Mouse (Mus musculus): ENCODE results near the gene Slc27a2. TPM values are rescaled to one million over a fixed set of nuclear protein-coding genes. Genes with fewer than 3 reads are reported as not detected.

Slc27a2 gene
- polyA plus RNA-seq, 1 experiment from 2014 or later: 9.6 TPM

- Histone ChIP-seq H3K27me3 (ENCODE audit: control insufficient read depth, insufficient read depth, low read length) (peaks cover 6% of the 10 kb centered on the region; the same call in 1 of the 2 replicates), H3K9ac (ENCODE audit: low read depth, low read length) (no peak overlapping the region), H3K4me2 (replicated peaks; ENCODE audit: low read depth, low read length) (no peak overlapping the region), H3K36me3 (ENCODE audit: control insufficient read depth, insufficient read depth, low read length) (no peaks in the 10 kb centered on the region), H3K4me3 (ENCODE audit: low read length) (no peak overlapping the region), H3K9me3 (ENCODE audit: control insufficient read depth, low read length) (no peaks in the 10 kb centered on the region), H3K27ac (ENCODE audit: low read depth, low read length) (no peak overlapping the region), H3K4me1 (ENCODE audit: control insufficient read depth, insufficient read depth, low read length) (no peaks in the 10 kb centered on the region)
- no peak for ATAC-seq (ENCODE audit: low FRiP score, low TSS enrichment)
- WGBS: 84% methylated on average over 3 of the region's 3 CpGs
These were observed 5.8 kb upstream of the Slc27a2 start for GRCm38 (mm10) chr2:126546392-126546791.

DNA sequence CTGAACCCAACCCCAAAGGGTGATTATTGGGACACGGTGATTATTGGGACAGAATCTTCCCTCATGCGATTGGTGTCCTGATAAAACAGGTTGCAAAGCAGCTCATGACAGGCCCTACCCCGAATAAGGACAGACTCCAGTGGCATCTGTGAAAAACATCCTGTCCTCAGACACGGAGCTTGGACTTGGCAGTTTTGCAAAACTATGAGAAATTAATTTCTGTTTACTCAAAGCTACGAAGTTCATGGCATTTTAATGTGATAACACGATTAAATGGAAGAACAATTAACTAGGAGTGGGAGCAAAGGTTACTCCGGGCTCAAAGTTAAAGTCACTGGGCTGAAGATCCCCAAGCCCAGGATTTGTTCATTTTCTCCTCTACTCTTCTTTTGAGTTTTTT is 2.5 kb upstream of the Slc27a2 start:
- H3K27me3 ChIP-seq (ENCODE audit: control insufficient read depth, insufficient read depth, low read length): peaks cover 35% of the 10 kb centered on the region
- H3K36me3 ChIP-seq (ENCODE audit: control insufficient read depth, insufficient read depth, low read length): no peaks in the 10 kb centered on the region
- H3K27ac ChIP-seq (ENCODE audit: low read depth, low read length): no peak overlapping the region
- 78% methylated on average over 7 of the region's 7 CpGs for WGBS
- H3K4me3 ChIP-seq (ENCODE audit: low read length): no peak overlapping the region
- no peaks in the 10 kb centered on the region for H3K9me3 ChIP-seq (ENCODE audit: control insufficient read depth, low read length)
- H3K4me1 ChIP-seq (ENCODE audit: control insufficient read depth, insufficient read depth, low read length): peaks cover 2% of the 10 kb centered on the region; the same call in 1 of the 2 replicates
- no peak for ATAC-seq (ENCODE audit: low FRiP score, low TSS enrichment)
- H3K4me2 ChIP-seq (replicated peaks; ENCODE audit: low read depth, low read length): no peak overlapping the region
- H3K9ac ChIP-seq (ENCODE audit: low read depth, low read length): no peak overlapping the region

GRCm38 (mm10) chr2:126551244-126551890 is 840 bp upstream of the Slc27a2 start:
- H3K4me3 ChIP-seq (ENCODE audit: low read length): no peak overlapping the region
- no peak for ATAC-seq (ENCODE audit: low FRiP score, low TSS enrichment)
- no peak overlapping the region for H3K9ac ChIP-seq (ENCODE audit: low read depth, low read length)
- H3K4me2 ChIP-seq (replicated peaks; ENCODE audit: low read depth, low read length): no peak overlapping the region
- peaks cover 2% of the 10 kb centered on the region; the same call in 1 of the 2 replicates for H3K4me1 ChIP-seq (ENCODE audit: control insufficient read depth, insufficient read depth, low read length)
- peaks cover 36% of the 10 kb centered on the region for H3K27me3 ChIP-seq (ENCODE audit: control insufficient read depth, insufficient read depth, low read length)
- no peaks in the 10 kb centered on the region for H3K9me3 ChIP-seq (ENCODE audit: control insufficient read depth, low read length)
- H3K36me3 ChIP-seq (ENCODE audit: control insufficient read depth, insufficient read depth, low read length): no peaks in the 10 kb centered on the region
- WGBS: 72% methylated on average over 8 of the region's 8 CpGs
- no peak overlapping the region for H3K27ac ChIP-seq (ENCODE audit: low read depth, low read length)

DNA sequence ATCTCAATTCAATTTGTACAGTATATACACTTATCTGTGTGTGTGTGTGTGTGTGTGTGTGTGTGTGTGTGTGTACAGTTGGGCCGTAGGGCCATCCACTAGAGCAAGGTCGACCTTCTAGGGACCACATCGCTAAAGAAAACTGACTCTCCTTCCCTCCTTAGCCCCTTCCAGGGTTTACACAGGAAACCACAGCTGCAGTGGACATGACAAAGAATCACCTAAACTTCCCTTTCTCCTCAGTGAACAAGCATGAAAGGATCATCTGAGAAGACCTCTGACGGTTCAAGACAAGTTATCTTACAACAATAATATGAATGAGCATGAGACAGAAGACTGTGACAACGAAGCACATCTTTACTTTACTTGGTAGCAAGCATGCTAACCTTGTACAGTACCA is 311 bp upstream of the Slc27a2 start:
- Histone ChIP-seq H3K4me3 (ENCODE audit: low read length) (no peak overlapping the region), H3K36me3 (ENCODE audit: control insufficient read depth, insufficient read depth, low read length) (no peaks in the 10 kb centered on the region), H3K27ac (ENCODE audit: low read depth, low read length) (no peak overlapping the region), H3K4me2 (replicated peaks; ENCODE audit: low read depth, low read length) (no peak overlapping the region), H3K27me3 (ENCODE audit: control insufficient read depth, insufficient read depth, low read length) (peaks cover 36% of the 10 kb centered on the region), H3K4me1 (ENCODE audit: control insufficient read depth, insufficient read depth, low read length) (peaks cover 2% of the 10 kb centered on the region; the same call in 1 of the 2 replicates), H3K9ac (ENCODE audit: low read depth, low read length) (no peak overlapping the region), H3K9me3 (ENCODE audit: control insufficient read depth, low read length) (no peaks in the 10 kb centered on the region)
- no peak for ATAC-seq (ENCODE audit: low FRiP score, low TSS enrichment)
- 25% methylated on average over 5 of the region's 5 CpGs for WGBS

DNA sequence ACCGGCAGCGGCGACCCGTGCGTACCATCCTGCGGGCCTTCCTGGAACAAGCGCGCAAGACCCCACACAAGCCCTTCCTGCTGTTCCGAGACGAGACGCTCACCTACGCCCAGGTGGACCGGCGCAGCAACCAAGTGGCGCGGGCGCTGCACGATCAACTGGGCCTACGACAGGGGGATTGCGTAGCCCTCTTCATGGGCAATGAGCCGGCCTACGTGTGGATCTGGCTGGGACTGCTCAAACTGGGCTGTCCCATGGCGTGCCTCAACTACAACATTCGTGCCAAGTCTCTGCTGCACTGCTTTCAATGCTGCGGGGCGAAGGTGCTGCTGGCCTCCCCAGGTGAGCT is 1.1 kb downstream of the Slc27a2 start:
- peaks cover 36% of the 10 kb centered on the region for H3K27me3 ChIP-seq (ENCODE audit: control insufficient read depth, insufficient read depth, low read length)
- no peaks in the 10 kb centered on the region for H3K9me3 ChIP-seq (ENCODE audit: control insufficient read depth, low read length)
- H3K4me1 ChIP-seq (ENCODE audit: control insufficient read depth, insufficient read depth, low read length): peaks cover 2% of the 10 kb centered on the region; the same call in 1 of the 2 replicates
- H3K9ac ChIP-seq (ENCODE audit: low read depth, low read length): peak overlapping the region; percentile 51; the same call in 1 of the 2 replicates
- ATAC-seq (ENCODE audit: low FRiP score, low TSS enrichment): peak; percentile 63
- peak overlapping the region; percentile 49 for H3K4me3 ChIP-seq (ENCODE audit: low read length)
- H3K4me2 ChIP-seq (replicated peaks; ENCODE audit: low read depth, low read length): peak overlapping the region; percentile 82
- no peak overlapping the region for H3K27ac ChIP-seq (ENCODE audit: low read depth, low read length)
- H3K36me3 ChIP-seq (ENCODE audit: control insufficient read depth, insufficient read depth, low read length): no peaks in the 10 kb centered on the region
- under 1% methylated on average over 26 of the region's 26 CpGs for WGBS

- Histone ChIP-seq H3K36me3 (ENCODE audit: control insufficient read depth, insufficient read depth, low read length) (no peaks in the 10 kb centered on the region), H3K9ac (ENCODE audit: low read depth, low read length) (no peak overlapping the region), H3K4me1 (ENCODE audit: control insufficient read depth, insufficient read depth, low read length) (peaks cover 2% of the 10 kb centered on the region; the same call in 1 of the 2 replicates), H3K4me3 (ENCODE audit: low read length) (no peak overlapping the region), H3K27ac (ENCODE audit: low read depth, low read length) (no peak overlapping the region), H3K9me3 (ENCODE audit: control insufficient read depth, low read length) (no peaks in the 10 kb centered on the region), H3K4me2 (replicated peaks; ENCODE audit: low read depth, low read length) (no peak overlapping the region), H3K27me3 (ENCODE audit: control insufficient read depth, insufficient read depth, low read length) (peaks cover 36% of the 10 kb centered on the region)
- 85% methylated on average over 5 of the region's 5 CpGs for WGBS
- no peak for ATAC-seq (ENCODE audit: low FRiP score, low TSS enrichment)
These were observed 3.3 kb downstream of the Slc27a2 start for GRCm38 (mm10) chr2:126555533-126555932.

- Histone ChIP-seq H3K36me3 (ENCODE audit: control insufficient read depth, insufficient read depth, low read length) (no peaks in the 10 kb centered on the region), H3K4me3 (ENCODE audit: low read length) (no peak overlapping the region), H3K9ac (ENCODE audit: low read depth, low read length) (no peak overlapping the region), H3K27me3 (ENCODE audit: control insufficient read depth, insufficient read depth, low read length) (no peaks in the 10 kb centered on the region), H3K4me1 (ENCODE audit: control insufficient read depth, insufficient read depth, low read length) (no peaks in the 10 kb centered on the region), H3K4me2 (replicated peaks; ENCODE audit: low read depth, low read length) (no peak overlapping the region), H3K27ac (ENCODE audit: low read depth, low read length) (no peak overlapping the region), H3K9me3 (ENCODE audit: control insufficient read depth, low read length) (no peaks in the 10 kb centered on the region)
- WGBS: 77% methylated on average over 1 of the region's 1 CpGs
- ATAC-seq (ENCODE audit: low FRiP score, low TSS enrichment): no peak
These were observed 7.9 kb downstream of the Slc27a2 start for GRCm38 (mm10) chr2:126560094-126560493.

DNA sequence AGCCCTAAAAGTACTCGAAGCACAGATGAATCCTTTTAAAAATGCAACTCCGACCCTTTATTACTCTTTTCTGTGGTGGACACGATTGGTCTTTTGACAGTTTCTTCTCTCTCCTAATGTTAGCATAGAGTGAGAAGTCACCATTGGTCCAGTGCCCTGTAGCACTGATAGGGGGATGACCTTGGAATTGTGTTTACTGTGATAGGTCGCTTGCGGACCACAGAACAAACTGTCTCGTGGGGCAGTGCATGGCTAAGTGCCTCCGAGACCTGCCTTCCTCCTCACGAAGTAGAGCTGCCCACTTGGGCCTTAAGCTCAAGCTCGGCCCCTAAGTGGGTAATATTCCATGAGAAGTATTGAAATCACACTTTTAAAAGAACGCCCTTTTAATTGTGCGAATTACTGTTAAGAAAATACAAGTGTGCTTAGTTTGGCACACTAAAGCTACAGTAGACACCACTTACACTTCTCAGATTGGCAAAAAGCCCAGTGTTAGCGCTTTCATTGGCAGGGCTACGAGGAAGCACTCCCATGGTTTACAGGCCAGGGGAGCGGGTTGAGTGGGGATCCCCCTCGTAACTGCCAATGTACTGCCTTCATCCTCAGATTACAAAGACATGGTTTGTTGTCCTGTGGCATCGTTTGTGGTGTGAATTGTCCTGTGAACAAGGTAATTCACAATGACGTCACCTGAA is 11.4 kb downstream of the Slc27a2 start:
- no peaks in the 10 kb centered on the region for H3K36me3 ChIP-seq (ENCODE audit: control insufficient read depth, insufficient read depth, low read length)
- 67% methylated on average over 17 of the region's 17 CpGs for WGBS
- ATAC-seq (ENCODE audit: low FRiP score, low TSS enrichment): no peak

GRCm38 (mm10) chr2:126572163-126572562 is 20.0 kb downstream of the Slc27a2 start:
- Histone ChIP-seq H3K36me3 (ENCODE audit: control insufficient read depth, insufficient read depth, low read length) (no peaks in the 10 kb centered on the region), H3K4me1 (ENCODE audit: control insufficient read depth, insufficient read depth, low read length) (no peaks in the 10 kb centered on the region), H3K4me3 (ENCODE audit: low read length) (no peak overlapping the region), H3K4me2 (replicated peaks; ENCODE audit: low read depth, low read length) (no peak overlapping the region), H3K9me3 (ENCODE audit: control insufficient read depth, low read length) (no peaks in the 10 kb centered on the region), H3K27ac (ENCODE audit: low read depth, low read length) (no peak overlapping the region), H3K27me3 (ENCODE audit: control insufficient read depth, insufficient read depth, low read length) (no peaks in the 10 kb centered on the region), H3K9ac (ENCODE audit: low read depth, low read length) (no peak overlapping the region)
- 42% methylated on average over 1 of the region's 1 CpGs for WGBS
- no peak for ATAC-seq (ENCODE audit: low FRiP score, low TSS enrichment)

More for the DNA sequence above, 11.4 kb downstream of the Slc27a2 start:
- H3K9me3 ChIP-seq (ENCODE audit: control insufficient read depth, low read length): no peaks in the 10 kb centered on the region
- no peak overlapping the region for H3K4me3 ChIP-seq (ENCODE audit: low read length)
- no peak overlapping the region for H3K4me2 ChIP-seq (replicated peaks; ENCODE audit: low read depth, low read length)
- H3K27me3 ChIP-seq (ENCODE audit: control insufficient read depth, insufficient read depth, low read length): no peaks in the 10 kb centered on the region
- H3K27ac ChIP-seq (ENCODE audit: low read depth, low read length): no peak overlapping the region
- no peak overlapping the region for H3K9ac ChIP-seq (ENCODE audit: low read depth, low read length)
- no peaks in the 10 kb centered on the region for H3K4me1 ChIP-seq (ENCODE audit: control insufficient read depth, insufficient read depth, low read length)

Data from kidney, embryonic 14.5 days (tissue).